Mouse (Mus musculus) kidney, embryonic 14.5 days (tissue): ENCODE results near the gene Yod1. TPM values are rescaled to one million over a fixed set of nuclear protein-coding genes. Genes with fewer than 3 reads are reported as not detected.

Source experiments
- ATAC-seq: fragments of 200-750 bp; cut with Nextera tagmentation; 2 replicates; pipeline ENCODE4 v1.8.0; 2017; ENCODE audit warnings: moderate number of reproducible peaks, mild to moderate bottlenecking, moderate TSS enrichment, moderate library complexity; ENCODE audit not compliant: low FRiP score, low TSS enrichment
- H3K27ac ChIP-seq: fragments of 300-500 bp; sonication (generic); 2 replicates; pipeline ENCODE4 v1.5.1; 2014; ENCODE audit warnings: low read depth, mild to moderate bottlenecking, low read length, moderate library complexity, mixed read lengths
- H3K27me3 ChIP-seq: fragments of 300-500 bp; sonication (generic); 2 replicates; pipeline ENCODE4 v1.6.1; 2014; ENCODE audit warnings: mild to moderate bottlenecking, low read length; ENCODE audit not compliant: control insufficient read depth, insufficient read depth
- H3K36me3 ChIP-seq: fragments of 300-500 bp; sonication (generic); 2 replicates; pipeline ENCODE4 v1.6.1; 2014; ENCODE audit warnings: low read length, mixed read lengths; ENCODE audit not compliant: control insufficient read depth, insufficient read depth
- H3K4me1 ChIP-seq: fragments of 300-500 bp; sonication (generic); 2 replicates; pipeline ENCODE4 v1.6.1; 2014; ENCODE audit warnings: low read length, mixed read lengths; ENCODE audit not compliant: control insufficient read depth, insufficient read depth
- H3K4me2 ChIP-seq: fragments of 300-500 bp; sonication (generic); replicated peaks from 2 replicates; pipeline ENCODE4 v1.6.1; 2014; ENCODE audit warnings: low read depth, mild to moderate bottlenecking, low read length
- H3K4me3 ChIP-seq: fragments of 300-500 bp; sonication (generic); 2 replicates; pipeline ENCODE4 v1.5.1; 2014; ENCODE audit warnings: mild to moderate bottlenecking, low read length
- H3K9ac ChIP-seq: fragments of 300-500 bp; sonication (generic); 2 replicates; pipeline ENCODE4 v1.6.1; 2014; ENCODE audit warnings: low read depth, mild to moderate bottlenecking, low read length, moderate library complexity
- H3K9me3 ChIP-seq: fragments of 300-500 bp; sonication (generic); 2 replicates; pipeline ENCODE4 v1.6.1; 2016; ENCODE audit warnings: low read length; ENCODE audit not compliant: control insufficient read depth
- WGBS: fragments of 180-500 bp; shearing (Covaris S2); extraction: QIAGEN DNeasy Blood & Tissue Kit; methylation state at CpG from one replicate; pipeline ENCODE4 v1.1.7; 2014; 5-methylcytosine and 5-hydroxymethylcytosine counted together
- polyA plus RNA-seq: library from polyadenylated mRNA; unstranded; fragments of >200 nt; fragmentation: Nextera tagmentation; extraction: Ambion mirVana; gene quantifications from 2 replicates; pipeline ENCODE4 v1.2.1, GENCODE M21; 2014

Gene Yod1
- polyA plus RNA-seq, 1 experiment from 2014 or later = 11.6 TPM

DNA sequence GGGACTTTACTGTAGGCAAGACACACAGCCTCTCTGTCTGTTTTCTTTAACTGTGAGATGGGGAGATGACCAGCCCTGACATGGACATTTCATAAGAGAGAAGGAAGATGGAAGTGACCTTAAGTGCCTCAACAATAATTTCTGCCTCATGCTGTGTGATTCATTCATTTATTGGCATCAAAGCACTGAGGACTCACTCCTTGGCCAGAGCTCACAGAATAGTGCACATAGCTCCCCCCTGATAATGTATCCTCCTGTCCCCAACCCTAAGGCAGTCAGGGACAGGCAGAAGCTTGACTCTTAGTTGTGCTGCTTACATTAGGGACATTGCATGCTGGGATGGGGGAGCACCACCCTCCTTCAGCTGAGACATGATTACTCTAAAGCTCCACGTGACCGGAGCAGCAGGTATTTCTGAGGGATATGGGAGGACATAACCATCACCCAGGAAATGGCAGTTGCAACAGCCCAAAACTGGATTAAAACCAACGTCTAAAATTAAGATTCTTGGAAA is 53.9 kb downstream of the Yod1 start:
- no peak for ATAC-seq
- Histone ChIP-seq H3K4me2 (no peak overlapping the region), H3K4me3 (no peak overlapping the region), H3K27ac (no peak overlapping the region), H3K36me3 (no peaks in the 10 kb centered on the region), H3K9ac (no peak overlapping the region), H3K4me1 (no peaks in the 10 kb centered on the region), H3K9me3 (no peaks in the 10 kb centered on the region), H3K27me3 (no peaks in the 10 kb centered on the region)
- 72% methylated on average over 3 of the region's 3 CpGs for WGBS

Other genes starting within 250 kb of the Yod1 start
- not detected in 2 replicates for gene Zp3r, start 87.7 kb upstream of the Yod1 start, polyA plus RNA-seq
- gene C4bp, start 55.7 kb upstream of the Yod1 start, polyA plus RNA-seq = 0.53 and 1.0 TPM in 2 replicates
- not detected in 2 replicates for gene Gm29427, start 1.5 kb upstream of the Yod1 start, polyA plus RNA-seq
- gene Pfkfb2, start 11.9 kb downstream of the Yod1 start, polyA plus RNA-seq = 5.0 and 8.2 TPM in 2 replicates
- 8.9 and 9.4 TPM in 2 replicates for gene AA986860, start 14.6 kb downstream of the Yod1 start, polyA plus RNA-seq
- gene Fcamr, start 83.6 kb downstream of the Yod1 start, polyA plus RNA-seq = not detected in 2 replicates
- gene Pigr, start 109.4 kb downstream of the Yod1 start, polyA plus RNA-seq = not detected in 2 replicates
- not detected in 2 replicates for gene Fcmr, start 148.3 kb downstream of the Yod1 start, polyA plus RNA-seq
- not detected in 2 replicates for gene Il24, start 170.1 kb downstream of the Yod1 start, polyA plus RNA-seq
- not detected in 2 replicates for gene Il20, start 194.1 kb downstream of the Yod1 start, polyA plus RNA-seq
- gene Il19, start 222.8 kb downstream of the Yod1 start, polyA plus RNA-seq = 0.28 and 0.44 TPM in 2 replicates